11 mouse cellular contexts compared by ENCODE assay signal in the genomic region with DNA sequence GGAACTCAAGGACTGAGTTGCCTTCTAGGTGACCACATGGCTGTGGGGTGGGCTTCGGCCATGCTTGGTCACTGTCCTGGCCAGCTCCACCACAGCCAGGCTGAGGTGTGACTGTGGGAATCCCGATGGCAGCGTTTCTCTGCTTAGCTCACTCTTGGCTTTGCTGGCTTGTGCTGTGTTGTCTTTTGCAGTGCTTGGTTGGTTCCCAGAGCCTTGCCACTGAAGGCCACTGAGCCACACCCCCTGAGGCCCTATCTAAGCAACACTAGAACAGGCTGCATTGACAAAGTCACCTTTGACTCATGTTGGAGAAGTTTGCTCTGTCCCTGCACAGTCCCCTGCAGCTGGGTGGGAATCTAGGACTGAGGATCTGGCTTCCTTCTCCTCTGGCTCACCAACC. TPM values are rescaled to one million over a fixed set of nuclear protein-coding genes. Genes with fewer than 3 reads are reported as not detected.
DNase-seq lines count a peak whose midpoint lies in the region; ATAC-seq and TF ChIP-seq lines count a peak whose summit lies in the region.
"Had no signal": no experiment of that assay in that cellular context is flagged by ENCODE, and none has a peak within 500 bp of the region (broad histone marks: within the 10 kb centered on the region; RNA-seq: fewer than 3 reads in every experiment).

No protein-coding gene starts in this region.

- H3K4me2 ChIP-seq in intestine, postnatal 0 days (replicated peaks; ENCODE audit: low read depth) = no peak overlapping the region
- H3K4me2 ChIP-seq: limb, embryonic 12.5 days had no signal

- no peak for TF ChIP-seq CTCF in intestine, postnatal 0 days (IDR thresholded peaks at IDR 0.05; ENCODE audit: low read depth)

- no peak overlapping the region for H3K9ac ChIP-seq in intestine, postnatal 0 days (ENCODE audit: low read depth, low read length)
- H3K9ac ChIP-seq: limb, embryonic 12.5 days had no signal

- no peaks in the 10 kb centered on the region for H3K9me3 ChIP-seq in embryonic facial prominence, embryonic 10.5 days
- H3K9me3 ChIP-seq in intestine, postnatal 0 days (ENCODE audit: control insufficient read depth) = no peaks in the 10 kb centered on the region
- H3K9me3 ChIP-seq: limb, embryonic 12.5 days had no signal

- no peaks in the 10 kb centered on the region for H3K27me3 ChIP-seq in embryonic facial prominence, embryonic 10.5 days (replicated peaks; ENCODE audit: low read depth, poor library complexity, severe bottlenecking)
- H3K27me3 ChIP-seq in intestine, postnatal 0 days (replicated peaks; ENCODE audit: control insufficient read depth, insufficient read depth, low read length) = no peaks in the 10 kb centered on the region

- peak; percentile 78 for ATAC-seq in intestine, postnatal 0 days
- no peak for ATAC-seq in frontal cortex, adult (ENCODE audit: low TSS enrichment)
- ATAC-seq: forebrain, embryonic 16.5 days; hindbrain, postnatal 0 days had no signal

- no peak overlapping the region for H3K4me3 ChIP-seq in embryonic facial prominence, embryonic 10.5 days
- H3K4me3 ChIP-seq in intestine, postnatal 0 days (ENCODE audit: low read depth, low read length) = no peak overlapping the region
- H3K4me3 ChIP-seq: limb, embryonic 12.5 days had no signal

- peak; percentile 52 to 66 for DNase-seq in heart, adult 18-20 months
- no peak for DNase-seq in heart, postnatal 14 days
- peak; percentile 75 for DNase-seq in ES-CJ7 (ENCODE audit: low read depth, low spot score)
- DNase-seq in embryonic facial prominence, embryonic 10.5 days (ENCODE audit: low spot score) = no peak
- no peak for DNase-seq in B cell, adult 2 months
- DNase-seq in right cerebral cortex, postnatal 36 days (ENCODE audit: low spot score in 2 of 2) = no peak

- intact Hi-C loops in heart, postnatal 14 days (cut with DNase I) = no loop called here

- 58% methylated on average over 3 of the region's 3 CpGs for whole genome bisulfite sequencing in embryonic facial prominence, embryonic 10.5 days
- 46% methylated on average over 3 of the region's 3 CpGs for WGBS in intestine, postnatal 0 days

- no peaks in the 10 kb centered on the region for H3K36me3 ChIP-seq in embryonic facial prominence, embryonic 10.5 days (replicated peaks)
- H3K36me3 ChIP-seq in intestine, postnatal 0 days (ENCODE audit: control insufficient read depth, insufficient read depth) = no peaks in the 10 kb centered on the region
- H3K36me3 ChIP-seq: limb, embryonic 12.5 days had no signal

- peaks cover 19% of the 10 kb centered on the region for H3K4me1 ChIP-seq in embryonic facial prominence, embryonic 10.5 days
- no peaks in the 10 kb centered on the region for H3K4me1 ChIP-seq in intestine, postnatal 0 days (replicated peaks; ENCODE audit: control insufficient read depth, insufficient read depth, low read length)
- H3K4me1 ChIP-seq: limb, embryonic 12.5 days had no signal

- peak overlapping the region; percentile 46; the same call in 1 of the 2 replicates for H3K27ac ChIP-seq in embryonic facial prominence, embryonic 10.5 days (replicated peaks)
- no peak overlapping the region for H3K27ac ChIP-seq in intestine, postnatal 0 days (ENCODE audit: low read depth, low read length)
- H3K27ac ChIP-seq: hindbrain, postnatal 0 days; limb, embryonic 12.5 days had no signal

RNA-seq across cellular contexts. Expression of a gene that starts 45.2 kb away (rescaled TPM):
- 10 to 100 TPM; 22.1 to 23.4 TPM for total RNA-seq in heart, adult 18-20 months (2021)
- 10 to 100 TPM; 27.5 to 29.0 TPM for total RNA-seq in heart, postnatal 14 days (2021)
- polyA plus RNA-seq in embryonic facial prominence, embryonic 10.5 days (2016; fragmentation: Nextera tagmentation; extraction: Ambion mirVana) = 2.2 and 2.5 TPM in 2 replicates
- polyA plus RNA-seq in intestine, postnatal 0 days (2015; fragmentation: Nextera tagmentation; extraction: Ambion mirVana) = 0.58 and 0.76 TPM in 2 replicates

RNA-seq across cellular contexts. Expression of a gene that starts 45.3 kb away (rescaled TPM):
- total RNA-seq in heart, adult 18-20 months (2021) = 10 to 100 TPM; 70.9 to 73.4 TPM
- 10 to 100 TPM; 71.2 to 77.8 TPM for total RNA-seq in heart, postnatal 14 days (2021)
- polyA plus RNA-seq in embryonic facial prominence, embryonic 10.5 days (2016; fragmentation: Nextera tagmentation; extraction: Ambion mirVana) = 79.7 and 87.1 TPM in 2 replicates
- polyA plus RNA-seq in intestine, postnatal 0 days (2015; fragmentation: Nextera tagmentation; extraction: Ambion mirVana) = 86.4 and 86.5 TPM in 2 replicates

Comparison
In these comparisons a context has a peak if more than half of its experiments do, and no peak if none do; other contexts are left out.
1. DNase-seq: peak in heart, adult 18-20 months (2 of 2) and ES-CJ7 (single experiment); none in heart, postnatal 14 days (0 of 2), embryonic facial prominence, embryonic 10.5 days (single experiment), B cell, adult 2 months (0 of 2) and right cerebral cortex, postnatal 36 days (0 of 2).